Mouse (Mus musculus): ENCODE results near the gene Dok7.

The Dok7 gene

GRCm38 (mm10) chr5:35117633-35118032 lies 61.1 kb downstream of the Dok7 start:
- DNase-seq (ENCODE audit: low spot score) = no peak

GRCm38 (mm10) chr5:35118418-35118817 lies 61.9 kb downstream of the Dok7 start:
- DNase-seq (ENCODE audit: low spot score) = no peak

- DNase-seq (ENCODE audit: low spot score) = no peak
Observed at GRCm38 (mm10) chr5:35120024-35120423, 63.5 kb downstream of the Dok7 start.

GRCm38 (mm10) chr5:35129208-35129607 lies 72.6 kb downstream of the Dok7 start:
- DNase-seq (ENCODE audit: low spot score) = no peak

GRCm38 (mm10) chr5:35129767-35130191 lies 73.2 kb downstream of the Dok7 start:
- DNase-seq (ENCODE audit: low spot score) = no peak

GRCm38 (mm10) chr5:35131237-35131636 lies 74.7 kb downstream of the Dok7 start:
- no peak for DNase-seq (ENCODE audit: low spot score)

- DNase-seq (ENCODE audit: low spot score) = peak; percentile 87
Observed at GRCm38 (mm10) chr5:35131773-35132172, 75.2 kb downstream of the Dok7 start.

- no peak for DNase-seq (ENCODE audit: low spot score)
Observed at GRCm38 (mm10) chr5:35132278-35132980, 75.9 kb downstream of the Dok7 start.

GRCm38 (mm10) chr5:35133468-35133867 lies 76.9 kb downstream of the Dok7 start:
- DNase-seq (ENCODE audit: low spot score) = no peak

GRCm38 (mm10) chr5:35134286-35134685 lies 77.7 kb downstream of the Dok7 start:
- no peak for DNase-seq (ENCODE audit: low spot score)

- no peak for DNase-seq (ENCODE audit: low spot score)
Observed at GRCm38 (mm10) chr5:35135903-35136302, 79.3 kb downstream of the Dok7 start.
